Mouse (Mus musculus) layer of hippocampus, adult 9-10 months (tissue): ENCODE results near the gene Gga3.
"Not testable (repeated sequence)": the region's sequence is repeated elsewhere in the genome, so short reads cannot be mapped to it uniquely, and the experiment has no call there.

Source experiments
- DNase-seq: peaks from one replicate; pipeline ENCODE4 v3.0.0; 2022; ENCODE audit warnings: low spot score

The Gga3 gene

DNA sequence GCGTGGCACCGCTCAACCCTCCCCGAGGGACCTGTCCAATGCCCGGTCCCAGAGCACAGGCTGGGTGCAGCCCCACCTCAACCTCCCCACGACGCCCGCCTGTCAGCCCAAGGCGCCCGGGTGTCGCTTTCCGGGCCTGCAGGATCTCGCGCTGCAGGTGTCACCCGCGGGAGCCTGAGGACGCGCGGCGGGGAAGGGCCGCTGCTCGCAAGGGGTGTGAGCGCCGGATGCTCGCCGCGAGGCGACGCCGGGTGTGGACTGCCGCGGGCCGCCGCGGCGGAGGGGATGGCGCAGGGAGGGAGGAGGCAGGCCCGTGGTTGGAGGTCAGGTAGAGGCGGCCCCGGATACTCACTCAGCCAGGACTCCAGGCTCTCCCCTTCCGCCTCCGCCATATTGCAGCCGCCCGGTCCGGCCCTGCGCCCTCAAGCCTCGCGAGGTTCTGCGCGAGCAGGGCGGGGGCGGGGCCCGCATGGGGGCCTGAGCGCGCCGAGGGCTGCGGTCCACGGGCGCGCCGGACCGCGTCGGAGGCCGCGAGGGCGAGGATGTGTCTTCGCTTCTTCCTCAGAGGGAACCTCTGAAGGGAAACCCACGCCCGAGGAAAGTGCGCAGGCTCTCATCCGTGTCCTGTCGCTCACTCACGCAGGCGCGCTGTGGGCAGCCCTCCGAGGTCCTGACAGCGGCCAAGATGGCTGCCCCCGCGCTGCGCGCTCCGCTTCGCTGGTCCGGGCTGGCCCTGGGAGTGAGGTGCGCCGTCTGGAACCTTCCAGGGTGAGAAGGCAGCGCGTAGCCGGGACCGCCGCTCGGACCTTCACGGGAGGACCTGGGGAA lies at the start of gene Gga3, which contains the start of gene Mrps7:
Gga3 (minus strand) TSS at position 576 of the 828 bp plus-strand sequence.
Mrps7 (plus strand) TSS at position 450 of the 828 bp plus-strand sequence.
- DNase-seq, result peak; percentile 54

DNA sequence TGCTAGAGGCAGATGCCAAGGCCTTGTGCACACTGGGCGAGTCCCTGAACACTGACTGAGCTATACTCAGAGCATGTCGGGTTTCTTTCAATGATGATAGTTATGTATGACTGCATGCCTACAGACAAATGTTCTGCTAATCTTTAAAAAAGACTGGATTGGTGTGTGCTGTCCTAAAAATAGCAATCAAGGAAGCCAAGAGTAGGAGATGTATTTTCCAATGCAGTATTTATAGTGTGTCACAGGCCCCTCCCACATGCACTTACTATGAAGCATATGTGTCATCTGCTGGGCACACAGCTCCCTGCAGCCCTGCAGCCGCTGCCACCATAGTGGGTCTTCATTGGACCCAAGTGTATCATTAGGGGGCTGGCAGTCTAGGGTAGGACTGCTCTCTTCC lies 49.3 kb upstream of the Gga3 start:
- DNase-seq, result no peak

DNA sequence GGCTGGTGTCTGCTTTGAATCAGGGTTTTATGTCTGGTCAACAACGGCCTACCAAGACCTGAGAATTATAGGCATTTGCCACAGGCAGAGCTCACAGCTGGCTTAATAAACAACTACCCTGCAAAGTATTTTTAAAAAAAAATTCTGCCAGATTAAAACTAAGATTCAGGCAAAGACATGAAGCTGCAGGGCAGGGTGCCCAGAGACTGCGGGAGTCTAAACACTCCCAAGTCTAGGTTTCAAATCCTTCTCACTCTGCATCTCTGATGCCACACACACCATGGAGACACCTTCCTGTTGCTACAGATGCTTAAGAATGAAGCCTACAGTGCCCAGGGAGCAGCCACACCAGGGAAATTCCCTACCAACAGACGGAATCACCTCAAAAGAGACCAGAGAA lies 47.8 kb upstream of the Gga3 start:
- no peak for DNase-seq

DNA sequence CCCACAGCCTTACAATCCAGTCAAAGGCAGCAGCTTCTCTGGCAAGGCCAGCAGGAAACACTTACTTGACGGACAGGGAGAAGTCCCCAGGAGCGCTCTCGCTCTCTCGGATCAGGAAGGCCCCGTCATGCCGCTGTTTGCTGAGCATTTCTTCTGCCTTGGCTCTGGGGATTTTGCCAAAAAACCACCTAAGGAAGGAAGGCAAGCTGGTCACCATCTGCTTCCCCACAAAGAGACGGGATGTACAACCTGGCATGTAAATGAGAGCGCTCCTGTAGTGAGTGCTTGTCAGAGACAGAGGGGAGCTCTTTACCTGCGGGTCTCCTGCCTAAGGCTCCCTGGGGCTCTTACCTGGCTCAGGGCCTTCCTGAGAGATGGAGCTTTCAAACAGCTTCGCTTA lies 45.9 kb upstream of the Gga3 start:
- DNase-seq, result no peak

DNA sequence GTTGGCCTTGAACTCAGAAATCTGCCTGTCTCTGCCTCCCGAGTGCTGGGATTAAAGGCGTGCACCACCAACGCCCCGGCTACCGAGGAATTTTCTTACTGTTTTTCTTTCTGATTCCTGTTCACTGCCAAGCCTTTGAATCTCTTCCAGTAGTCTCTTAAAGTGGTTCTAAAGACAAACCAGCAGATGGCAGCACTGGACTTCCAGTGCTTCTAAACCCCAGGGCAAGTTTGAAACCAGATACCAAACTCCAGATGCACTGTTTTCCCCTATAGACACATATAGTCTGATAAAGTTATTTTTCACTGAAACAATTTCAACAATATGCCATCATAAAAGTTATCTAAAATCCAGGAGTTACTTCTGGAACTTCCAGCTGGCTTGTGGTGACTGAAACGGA lies 43.6 kb upstream of the Gga3 start:
- peak; percentile 62 for DNase-seq

DNA sequence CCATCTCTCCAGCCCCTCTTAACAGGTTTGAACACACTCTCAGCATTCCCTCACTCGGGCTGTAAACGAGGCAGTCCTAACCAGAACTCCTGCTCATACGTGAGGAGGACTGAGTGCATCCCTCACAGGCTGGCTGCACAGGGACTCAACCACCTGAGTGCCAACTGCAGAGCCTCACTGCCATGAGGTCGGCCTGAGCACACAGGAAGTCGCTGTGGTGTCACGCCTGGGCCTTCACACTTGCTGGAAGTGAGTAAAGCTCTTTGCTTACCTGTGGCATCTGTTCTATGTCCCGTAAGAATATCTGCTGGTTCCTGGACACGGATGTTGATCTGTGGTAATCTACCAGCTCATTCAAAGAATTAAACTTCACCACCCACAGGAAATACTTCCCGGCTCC lies 42.6 kb upstream of the Gga3 start:
- no peak for DNase-seq

DNA sequence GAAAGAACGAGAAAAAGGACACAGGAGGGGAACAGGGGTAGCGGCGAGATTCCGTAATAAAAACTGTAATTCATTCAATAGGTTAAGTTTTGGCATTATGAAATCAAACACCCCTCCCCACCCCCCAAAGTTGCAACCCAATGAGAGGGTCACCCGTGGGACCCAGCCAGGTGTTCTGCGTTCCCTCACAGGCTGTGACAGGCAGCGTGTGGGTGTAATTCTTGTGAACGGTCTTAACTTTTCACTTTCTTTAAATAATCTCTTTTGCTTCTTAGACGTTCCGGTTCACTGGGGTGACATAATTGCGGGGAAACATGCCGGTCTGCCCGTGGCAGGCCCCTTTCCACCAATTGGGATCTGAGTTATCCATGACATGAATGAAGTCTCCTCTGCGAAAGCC lies 41.6 kb upstream of the Gga3 start:
- not testable (repeated sequence) for DNase-seq

DNA sequence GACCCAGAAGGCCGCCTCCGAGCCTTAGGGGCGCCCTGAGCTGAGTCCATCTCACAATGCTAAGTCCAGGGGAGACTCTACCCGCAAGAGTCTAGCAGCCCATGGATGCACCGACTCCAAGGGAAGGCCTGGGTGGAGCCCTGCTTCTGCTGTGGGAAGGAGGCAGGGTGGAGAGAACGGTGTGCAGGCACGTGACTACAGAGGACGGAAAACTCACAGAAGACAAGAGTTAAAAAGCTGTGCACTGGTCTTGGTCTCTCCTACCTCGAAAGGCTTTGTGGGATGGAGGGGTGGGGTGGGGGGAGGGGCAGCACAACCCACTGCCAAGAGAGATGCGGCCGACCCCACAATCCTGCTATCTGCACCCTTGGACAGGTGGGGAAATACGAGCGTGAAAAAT lies 40.5 kb upstream of the Gga3 start:
- no peak for DNase-seq

DNA sequence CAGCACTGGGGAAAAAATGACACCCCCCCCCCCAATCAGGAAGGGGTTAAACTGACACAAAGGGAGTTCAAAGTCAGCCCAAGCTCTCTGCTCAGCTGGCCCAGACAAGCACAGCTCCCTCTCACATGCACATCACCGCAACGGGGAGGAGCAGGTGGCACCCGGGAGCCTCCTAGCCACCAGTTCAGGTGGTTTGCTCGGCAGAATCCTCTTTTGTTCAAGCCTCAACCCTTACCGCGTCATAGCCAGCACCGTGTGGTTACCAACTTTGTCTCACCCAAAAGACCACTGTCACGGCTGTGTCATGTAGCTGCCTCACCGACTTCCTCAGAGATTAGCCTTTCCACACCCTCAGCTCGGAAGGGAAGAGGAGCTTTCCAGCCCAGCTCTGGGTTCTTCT lies 39.4 kb upstream of the Gga3 start:
- no peak for DNase-seq

DNA sequence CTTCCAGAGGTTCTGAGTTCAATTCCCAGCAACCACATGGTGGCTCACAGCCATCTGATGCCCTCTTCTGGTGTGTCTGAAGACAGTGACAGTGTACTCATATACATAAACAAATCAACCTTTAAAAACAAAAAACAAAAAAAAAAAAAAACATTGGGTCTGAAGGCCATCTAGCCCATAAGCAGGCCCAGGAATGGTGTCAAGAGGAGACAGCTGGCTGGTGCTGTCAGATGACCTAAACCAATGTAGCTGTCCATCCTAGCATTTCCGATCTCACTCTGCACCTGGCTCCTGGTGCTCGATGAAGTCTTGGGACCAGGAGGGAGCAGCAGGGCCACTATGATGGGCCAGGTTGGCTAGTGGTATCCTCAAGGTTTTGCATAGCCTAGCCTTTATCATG lies 38.9 kb upstream of the Gga3 start:
- DNase-seq, result no peak

DNA sequence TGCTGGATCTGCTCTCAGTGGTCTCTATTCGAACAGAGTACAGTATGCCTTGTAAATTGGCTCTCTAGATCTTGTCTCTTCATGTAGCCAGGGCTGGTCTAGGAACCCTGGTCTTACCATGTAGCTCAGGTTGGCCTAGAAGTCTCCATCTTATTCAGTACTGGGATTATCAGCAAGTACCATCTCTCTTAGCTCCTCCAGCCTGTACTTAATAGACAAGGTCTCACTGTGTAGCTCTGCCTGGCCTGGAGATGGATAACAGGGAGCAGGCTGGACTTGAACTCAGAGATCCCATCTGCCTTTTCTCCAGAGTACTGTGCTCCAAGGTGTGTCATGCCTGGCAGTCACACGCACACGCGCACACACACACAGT lies 37.8 kb upstream of the Gga3 start:
- no peak for DNase-seq

DNA sequence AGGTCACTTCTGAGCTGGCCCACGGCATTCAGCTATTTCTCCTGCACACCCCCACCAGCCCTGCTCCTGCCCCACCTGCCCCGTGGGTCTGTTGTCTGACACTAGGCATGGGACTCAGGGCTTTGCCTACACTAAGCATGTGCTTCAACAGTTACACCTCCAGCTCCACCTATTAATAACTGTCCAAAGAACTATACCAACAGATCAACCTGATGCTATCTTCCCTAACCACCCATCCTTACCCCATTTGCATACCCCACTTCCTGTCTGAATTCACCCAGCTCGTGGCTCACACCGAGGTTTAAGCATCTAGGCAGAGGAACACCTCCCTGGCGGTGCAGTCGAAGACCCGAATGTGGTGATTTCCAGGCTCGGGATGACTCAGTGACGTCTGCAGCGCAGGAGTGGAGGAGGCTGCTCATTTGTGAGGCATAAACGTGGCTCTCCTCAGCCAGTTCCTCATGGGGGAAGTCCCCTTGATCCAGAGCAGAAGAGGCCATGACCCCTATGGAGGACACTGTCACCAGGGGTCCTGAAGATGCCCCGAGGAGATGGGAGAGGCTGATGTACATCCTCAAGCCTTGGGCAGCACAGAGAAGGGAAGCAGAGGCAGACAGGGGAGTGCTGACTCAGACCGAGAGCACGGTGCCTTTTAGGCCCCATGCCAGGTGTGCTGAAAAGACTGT lies 37.3 kb upstream of the Gga3 start:
- no peak for DNase-seq

DNA sequence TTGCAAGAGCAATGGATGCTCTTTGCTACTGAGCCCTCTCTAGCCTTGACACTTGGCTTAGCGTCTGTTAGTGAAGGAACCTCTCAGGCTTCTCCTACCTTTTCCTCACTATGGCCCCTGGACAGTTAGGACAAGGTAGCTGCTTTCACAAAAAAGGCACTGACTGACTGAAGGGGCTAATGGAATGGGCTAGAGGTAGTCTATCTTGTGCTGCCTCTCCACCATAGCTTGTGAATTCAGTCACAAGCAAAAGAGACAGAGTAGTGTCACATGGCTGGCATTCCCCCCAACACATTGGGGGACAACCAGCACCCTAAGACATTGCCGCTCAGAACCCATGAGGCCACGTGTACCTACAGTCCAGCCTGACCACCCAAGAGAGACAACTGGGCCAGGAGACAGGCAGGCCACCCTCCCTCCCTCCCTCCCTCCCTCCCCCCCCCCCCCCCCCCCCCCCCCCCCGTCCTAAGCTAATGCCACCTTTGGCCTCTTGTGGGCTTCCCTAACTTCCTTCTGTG lies 36.5 kb upstream of the Gga3 start:
- no peak for DNase-seq

DNA sequence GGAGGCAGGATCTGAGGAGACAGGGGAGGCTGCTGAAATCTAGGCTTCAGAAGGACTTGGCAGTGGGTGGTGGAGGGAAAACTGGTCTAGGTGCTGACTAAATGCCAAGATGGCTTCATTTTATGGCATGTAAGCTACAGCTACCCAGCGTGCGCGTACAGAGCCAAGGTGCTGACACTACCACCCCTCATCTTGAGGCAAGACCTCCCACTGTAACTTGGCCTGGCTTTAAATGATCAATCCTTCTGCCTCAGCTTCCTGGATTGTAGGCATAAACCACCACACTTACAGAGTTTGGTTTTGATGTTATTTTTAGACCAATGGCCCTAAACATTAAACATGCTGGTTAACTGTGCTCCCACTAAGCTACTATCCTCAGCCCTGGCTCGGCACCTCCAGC lies 35.7 kb upstream of the Gga3 start:
- DNase-seq, result no peak

DNA sequence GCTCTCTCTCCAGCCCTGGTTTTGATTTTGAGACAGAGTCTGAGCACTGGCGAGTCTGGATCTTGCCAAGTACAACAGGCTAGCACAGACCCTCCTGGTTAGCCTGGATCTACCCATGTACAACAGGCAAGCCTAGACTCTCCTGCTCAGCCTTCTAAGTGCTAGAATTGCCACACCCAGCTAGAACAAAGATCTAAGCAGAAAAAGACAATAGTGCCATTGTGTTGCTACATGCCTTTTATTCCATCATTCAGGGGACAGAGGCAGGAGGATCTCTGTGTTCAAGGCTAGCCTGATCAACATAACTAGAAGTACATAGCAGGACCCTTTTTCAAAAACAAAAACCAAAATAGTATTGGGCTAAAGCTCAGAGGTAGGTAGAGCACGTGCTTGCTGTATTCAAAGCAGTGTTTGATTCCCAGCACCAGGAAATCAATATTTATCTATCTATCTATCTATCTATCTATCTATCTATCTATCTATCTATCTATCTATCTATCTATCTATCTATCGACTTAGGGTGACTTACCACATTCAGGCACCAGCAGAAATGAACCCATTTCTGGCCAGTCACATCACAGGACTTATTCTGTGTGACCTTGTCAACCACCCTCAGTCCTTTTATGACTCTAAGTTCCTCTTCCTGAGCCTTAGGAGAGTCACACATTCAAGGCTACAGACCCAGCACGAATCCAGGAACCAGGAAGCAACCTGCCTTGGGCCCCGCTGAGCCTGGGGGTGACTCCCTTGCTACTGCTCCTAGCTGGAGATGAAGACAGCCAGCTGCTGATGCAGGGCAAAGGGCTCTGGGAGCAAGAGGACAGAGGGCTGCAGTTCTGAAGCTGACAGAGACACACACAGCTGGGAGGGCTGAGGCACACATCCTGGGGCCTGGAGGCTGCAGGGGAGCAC lies 34.9 kb upstream of the Gga3 start:
- DNase-seq, result no peak

DNA sequence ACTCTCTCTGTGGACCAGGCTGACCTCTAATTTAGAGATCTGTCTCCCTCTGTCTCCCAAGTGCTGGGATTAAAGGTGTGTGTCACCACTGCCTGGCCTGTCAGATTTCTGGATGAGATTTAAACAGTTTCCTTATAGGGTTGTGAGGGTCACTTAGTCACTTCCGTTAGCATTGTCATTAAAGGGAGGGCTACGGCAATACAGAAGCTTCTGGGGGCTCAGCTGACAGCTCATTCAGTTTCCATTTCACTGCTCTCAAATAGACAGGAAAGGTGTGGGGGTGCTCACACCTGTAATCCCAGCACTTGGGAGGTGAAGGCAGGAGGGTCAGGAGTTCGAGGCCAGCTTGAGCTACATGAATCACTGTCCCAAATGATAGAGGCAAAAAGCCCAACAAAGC lies 33.1 kb upstream of the Gga3 start:
- DNase-seq, result no peak

DNA sequence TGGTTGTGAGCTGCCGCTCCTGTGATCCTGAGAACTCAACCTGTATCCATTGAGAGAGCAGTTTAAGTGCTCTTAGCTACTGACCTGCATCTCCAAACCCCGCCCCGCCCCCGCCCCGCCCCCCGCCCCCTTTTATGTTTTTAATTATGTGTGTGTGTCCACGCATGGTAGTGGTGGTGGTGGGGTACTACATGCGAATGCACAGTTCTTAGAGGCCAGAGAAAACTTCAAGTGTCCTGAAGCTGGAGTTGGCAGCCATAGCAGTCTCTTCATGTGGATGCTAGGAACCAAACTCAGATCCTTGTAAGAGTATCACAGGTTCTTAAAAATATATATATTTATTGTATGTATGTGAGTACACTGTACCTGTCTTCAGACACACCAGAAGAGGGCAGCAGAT lies 31.6 kb upstream of the Gga3 start:
- DNase-seq, result no peak

DNA sequence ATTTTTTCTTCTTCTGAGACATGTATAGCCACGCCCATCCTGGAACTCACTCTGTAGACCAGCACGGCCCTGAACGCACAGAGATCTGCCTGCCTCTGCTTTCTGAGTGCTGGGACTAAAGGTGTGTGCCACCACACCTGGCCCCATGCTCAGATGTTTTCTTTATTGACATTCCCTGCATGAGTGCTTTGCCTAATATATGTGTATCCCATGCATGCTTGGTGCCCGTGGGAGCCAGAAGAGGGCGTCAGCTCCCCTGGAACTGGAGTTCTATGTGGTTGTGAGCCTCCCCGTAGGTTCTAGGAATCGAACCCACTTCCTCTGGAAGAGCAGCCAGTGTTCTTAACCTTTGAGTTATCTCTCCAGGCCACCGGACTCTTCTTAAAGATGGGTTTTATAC lies 31.2 kb upstream of the Gga3 start:
- no peak for DNase-seq

DNA sequence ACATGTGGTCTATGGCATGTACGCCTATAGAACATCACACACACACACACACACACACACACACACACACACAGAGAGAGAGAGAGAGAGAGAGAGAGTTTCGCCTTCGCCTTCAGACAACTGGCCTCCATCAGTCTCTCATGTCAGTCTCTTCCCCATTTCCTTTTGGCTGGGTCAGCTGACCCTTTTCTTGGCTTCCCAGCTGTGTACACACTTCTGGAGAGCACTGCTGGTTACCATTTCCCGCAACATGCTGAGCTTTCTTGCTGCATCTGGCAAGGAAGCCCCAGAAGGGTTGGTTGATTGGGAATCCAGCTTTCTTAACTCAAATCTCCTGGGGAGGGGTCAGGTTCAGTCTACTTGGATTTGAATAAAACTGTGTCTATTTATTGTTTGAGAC lies 30.3 kb upstream of the Gga3 start:
- DNase-seq, result no peak

DNA sequence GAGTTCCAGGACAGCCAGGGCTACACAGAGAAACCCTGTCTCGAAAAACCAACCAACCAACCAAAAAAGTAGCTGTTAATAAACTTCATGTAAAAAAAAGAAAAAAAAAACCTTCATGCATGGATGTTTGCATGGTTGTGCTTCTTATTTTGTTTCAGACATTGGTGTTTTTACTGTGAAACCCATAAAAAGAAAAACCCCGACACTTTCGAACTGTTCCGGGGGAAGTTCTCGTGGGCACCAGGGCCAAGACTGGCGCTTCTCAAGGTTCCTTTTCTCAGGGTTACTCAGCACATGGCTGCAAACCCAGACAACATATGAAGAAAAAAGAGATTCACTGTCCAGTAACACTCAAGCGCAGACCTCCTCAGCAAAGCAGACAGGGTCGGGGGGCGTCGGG lies 29.0 kb upstream of the Gga3 start:
- no peak for DNase-seq

DNA sequence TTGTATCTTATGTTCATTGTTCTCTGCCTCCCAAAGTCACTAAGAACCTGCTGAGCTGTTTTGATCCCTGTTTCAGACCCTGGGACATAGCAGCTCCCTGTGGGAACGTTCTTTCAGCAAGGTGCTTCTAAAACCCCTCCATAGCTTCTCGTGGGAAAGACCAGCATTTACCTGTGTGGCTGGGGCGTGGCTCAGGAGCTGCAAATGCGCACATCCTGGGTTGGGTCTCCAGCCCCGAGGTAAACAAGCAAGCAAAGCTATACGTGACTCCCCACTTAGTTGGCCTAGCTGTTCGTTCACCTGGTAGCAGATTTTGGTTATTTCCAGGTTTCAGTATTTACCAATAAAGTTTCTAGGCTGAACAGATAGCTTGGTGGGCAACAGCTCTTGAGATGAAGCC lies 28.4 kb upstream of the Gga3 start:
- DNase-seq, result no peak

DNA sequence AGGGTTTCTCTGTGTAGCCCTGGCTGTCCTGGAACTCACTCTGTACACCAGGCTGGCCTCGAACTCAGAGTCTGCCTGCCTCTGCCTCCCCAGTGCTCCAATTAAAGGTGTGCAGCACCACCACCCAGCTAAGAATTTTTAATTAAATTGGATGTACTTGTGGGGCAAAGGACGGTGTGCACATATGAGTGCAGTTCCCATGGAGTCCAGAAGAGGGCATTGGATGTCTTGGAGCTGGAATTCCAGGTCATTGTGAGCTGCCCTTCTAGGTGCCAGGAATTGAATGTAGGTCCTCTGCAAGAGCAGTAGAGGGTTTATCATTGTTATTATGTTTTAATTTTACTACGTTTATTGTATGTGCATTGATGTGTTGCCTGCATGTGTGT lies 27.6 kb upstream of the Gga3 start:
- DNase-seq, result no peak
